Mouse (Mus musculus) cortical plate, adult 2 months (tissue): Measurements from ENCODE around the gene Chka.

Experiments
- CTCF ChIP-seq: fragments of 200-500 bp; IDR thresholded peaks from 2 replicates; pipeline ENCODE4 v1.5.1; 2011; ENCODE audit warnings: mild to moderate bottlenecking, control low read depth, low read length; ENCODE audit not compliant: insufficient read depth; ENCODE audit errors: extremely low read depth
- POLR2A ChIP-seq: fragments of 200-500 bp; IDR thresholded peaks from 2 replicates; pipeline ENCODE4 v1.6.1; 2011; ENCODE audit warnings: mild to moderate bottlenecking, low read length, control low read depth; ENCODE audit not compliant: insufficient read depth; ENCODE audit errors: extremely low read depth

DNA sequence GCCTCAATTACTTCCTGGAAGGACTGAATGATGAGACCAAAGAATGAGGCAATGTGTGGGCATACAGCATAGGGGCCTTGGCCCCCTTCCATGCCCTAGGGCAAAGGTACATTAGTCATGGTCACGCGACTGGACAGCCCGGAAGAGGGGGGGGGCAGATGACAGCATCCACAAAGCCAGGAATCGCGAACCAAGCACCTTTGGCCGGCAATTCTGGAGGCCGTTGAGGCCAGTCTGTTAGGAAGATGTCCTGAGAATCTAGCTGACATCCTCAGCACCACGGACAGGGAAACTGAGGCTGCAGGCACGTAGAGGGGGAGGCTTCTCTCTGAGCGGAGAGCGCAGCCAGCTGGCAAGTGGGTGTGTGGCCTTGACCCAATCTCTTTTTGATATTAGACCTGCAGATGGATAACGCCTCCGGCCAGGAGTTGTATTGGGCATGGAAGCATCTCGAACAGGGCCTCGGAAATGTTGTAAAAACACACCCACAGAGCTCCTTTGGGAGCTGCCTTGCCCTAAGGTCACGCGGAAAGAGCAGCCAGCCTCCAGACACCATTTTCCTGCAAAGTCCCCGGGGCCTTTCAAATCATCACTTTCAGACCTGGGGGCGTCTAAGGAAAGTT lies 615 bp upstream of the Chka start:
- TF ChIP-seq CTCF (no peak), POLR2A (no peak)
